Mouse (Mus musculus): Measurements from ENCODE around the gene Mrgpre. TPM values are rescaled to one million over a fixed set of nuclear protein-coding genes. Genes with fewer than 3 reads are reported as not detected.

Gene Mrgpre
- total and polyA plus RNA-seq, 3 experiments = 0.15 to 0.18 TPM; not detected in 1

DNA sequence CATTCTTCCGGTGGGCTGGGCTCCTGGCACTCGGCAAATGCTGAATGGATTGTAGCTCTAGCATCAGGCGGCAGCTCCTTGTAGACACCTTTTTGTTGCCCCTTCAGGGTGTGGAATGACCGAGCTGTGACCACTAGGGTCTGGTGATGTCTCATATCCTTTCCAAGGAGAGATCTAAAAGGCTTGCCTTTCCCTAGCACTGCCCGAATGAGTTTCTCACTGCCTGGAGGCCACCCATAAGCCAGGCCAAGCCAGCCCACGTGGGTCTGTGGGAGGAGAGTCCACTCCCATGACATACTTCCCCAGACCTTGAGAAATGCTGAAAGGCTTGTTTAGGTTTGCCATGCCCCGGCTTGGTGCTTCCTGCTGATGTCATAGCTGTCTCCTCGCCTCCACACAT, 47.9 kb upstream of the Mrgpre start:
- DNase-seq (ENCODE audit: low read depth, low spot score) = no peak
- Histone ChIP-seq H3K36me3 (ENCODE audit: control insufficient read depth in 1 of 2, insufficient read depth in 2 of 2, low read length in 2 of 2) (peaks cover 0 to 3% of the 10 kb centered on the region in 2 experiments; a peak in 3 of 4 replicates), H3K9ac (ENCODE audit: control insufficient read depth, low read depth, low read length, poor library complexity, severe bottlenecking) (no peak overlapping the region), H3K4me3 (ENCODE audit: control insufficient read depth in 1 of 2, insufficient read depth in 1 of 2, low read depth in 2 of 2, low read length in 2 of 2) (no peak overlapping the region), H3K27ac (ENCODE audit: control insufficient read depth, low read depth, low read length) (no peak overlapping the region), H3K27me3 (ENCODE audit: control insufficient read depth in 1 of 2, insufficient read depth in 2 of 2, low read length in 2 of 2) (no peaks in the 10 kb centered on the region), H3K79me2 (ENCODE audit: control insufficient read depth, insufficient read depth, low read length, poor library complexity) (peaks cover 4% of the 10 kb centered on the region; the same call in 1 of the 2 replicates), H3K9me3 (replicated peaks; ENCODE audit: insufficient read depth, low read length) (no peaks in the 10 kb centered on the region), H3K4me1 (ENCODE audit: control insufficient read depth in 1 of 2, insufficient read depth in 2 of 2, low read length in 2 of 2) (peaks cover 0 to 6% of the 10 kb centered on the region in 2 experiments; a peak in 3 of 4 replicates)
- TF ChIP-seq SIN3A (IDR thresholded peaks at IDR 0.05; ENCODE audit: low read length) (no peak), CTCF (IDR thresholded peaks at IDR 0.05 in 2 of 3, conservative IDR thresholded peaks at IDR 0.05 in 1 of 3; ENCODE audit: control insufficient read depth in 1 of 3, insufficient read depth in 1 of 3, low read depth in 2 of 3, low read length in 3 of 3, poor library complexity in 1 of 3, severe bottlenecking in 1 of 3) (no peak), NRF1 (IDR thresholded peaks at IDR 0.05; ENCODE audit: insufficient read depth, low read depth, low read length, poor library complexity, severe bottlenecking) (no peak)

DNA sequence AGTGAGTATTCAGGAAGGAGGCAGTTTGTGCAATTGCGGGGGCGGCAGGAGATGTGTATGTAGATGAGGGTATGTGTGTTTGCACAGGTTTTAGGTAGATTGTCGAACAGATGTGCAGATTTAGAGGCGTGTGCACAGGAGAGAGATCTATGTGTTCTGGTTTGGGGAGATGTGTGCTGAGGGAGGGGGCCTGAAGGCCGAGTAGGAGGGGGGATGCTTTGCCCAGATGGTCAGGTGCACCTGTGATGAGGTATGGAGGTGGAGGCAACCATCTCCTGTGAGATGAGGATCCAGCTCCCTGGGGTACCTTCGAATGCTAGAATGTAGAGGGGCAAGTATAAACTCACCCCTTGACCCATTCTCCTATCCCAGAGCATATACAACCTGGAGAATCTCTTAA, 46.1 kb upstream of the Mrgpre start:
- Histone ChIP-seq H3K27me3 (ENCODE audit: control insufficient read depth in 1 of 2, insufficient read depth in 2 of 2, low read length in 2 of 2) (no peaks in the 10 kb centered on the region), H3K4me3 (ENCODE audit: control insufficient read depth in 1 of 2, insufficient read depth in 1 of 2, low read depth in 2 of 2, low read length in 2 of 2) (peak overlapping the region; percentile 73 to 89), H3K9ac (ENCODE audit: control insufficient read depth, low read depth, low read length, poor library complexity, severe bottlenecking) (peak overlapping the region; percentile 67), H3K27ac (ENCODE audit: control insufficient read depth, low read depth, low read length) (no peak overlapping the region), H3K9me3 (replicated peaks; ENCODE audit: insufficient read depth, low read length) (no peaks in the 10 kb centered on the region), H3K36me3 (ENCODE audit: control insufficient read depth in 1 of 2, insufficient read depth in 2 of 2, low read length in 2 of 2) (peaks cover 0 to 3% of the 10 kb centered on the region in 2 experiments; a peak in 2 of 4 replicates), H3K4me1 (ENCODE audit: control insufficient read depth in 1 of 2, insufficient read depth in 2 of 2, low read length in 2 of 2) (peaks cover 0 to 6% of the 10 kb centered on the region in 2 experiments; a peak in 3 of 4 replicates), H3K79me2 (ENCODE audit: control insufficient read depth, insufficient read depth, low read length, poor library complexity) (peaks cover 4% of the 10 kb centered on the region; the same call in 1 of the 2 replicates)
- no peak for DNase-seq (ENCODE audit: low read depth, low spot score)
- TF ChIP-seq TBP (IDR thresholded peaks at IDR 0.05; ENCODE audit: low read depth, low read length) = no peak
- no peak for TF ChIP-seq POLR2AphosphoS2 (IDR thresholded peaks at IDR 0.05; ENCODE audit: low read length)
- no peak for TF ChIP-seq RCOR1 (IDR thresholded peaks at IDR 0.05; ENCODE audit: low read depth, low read length)
- TF ChIP-seq MAZ (IDR thresholded peaks at IDR 0.05; ENCODE audit: low read depth, low read length) = no peak
- no peak for TF ChIP-seq HCFC1 (IDR thresholded peaks at IDR 0.05; ENCODE audit: low read depth, low read length)
- no peak for TF ChIP-seq SIN3A (IDR thresholded peaks at IDR 0.05; ENCODE audit: low read length)
- no peak for TF ChIP-seq POLR2A (IDR thresholded peaks at IDR 0.05; ENCODE audit: control insufficient read depth in 1 of 2, insufficient read depth in 1 of 2, low read depth in 1 of 2, low read length in 2 of 2, poor library complexity in 1 of 2)
- no peak for TF ChIP-seq MYC (IDR thresholded peaks at IDR 0.05; ENCODE audit: low read depth, low read length)
- no peak for TF ChIP-seq E2F4 (IDR thresholded peaks at IDR 0.05; ENCODE audit: borderline replicate concordance, low read depth, low read length)
- no peak for TF ChIP-seq ZMIZ1 (IDR thresholded peaks at IDR 0.05; ENCODE audit: low read depth, low read length)
- no peak for TF ChIP-seq NRF1 (IDR thresholded peaks at IDR 0.05; ENCODE audit: insufficient read depth, low read depth, low read length, poor library complexity, severe bottlenecking)

DNA sequence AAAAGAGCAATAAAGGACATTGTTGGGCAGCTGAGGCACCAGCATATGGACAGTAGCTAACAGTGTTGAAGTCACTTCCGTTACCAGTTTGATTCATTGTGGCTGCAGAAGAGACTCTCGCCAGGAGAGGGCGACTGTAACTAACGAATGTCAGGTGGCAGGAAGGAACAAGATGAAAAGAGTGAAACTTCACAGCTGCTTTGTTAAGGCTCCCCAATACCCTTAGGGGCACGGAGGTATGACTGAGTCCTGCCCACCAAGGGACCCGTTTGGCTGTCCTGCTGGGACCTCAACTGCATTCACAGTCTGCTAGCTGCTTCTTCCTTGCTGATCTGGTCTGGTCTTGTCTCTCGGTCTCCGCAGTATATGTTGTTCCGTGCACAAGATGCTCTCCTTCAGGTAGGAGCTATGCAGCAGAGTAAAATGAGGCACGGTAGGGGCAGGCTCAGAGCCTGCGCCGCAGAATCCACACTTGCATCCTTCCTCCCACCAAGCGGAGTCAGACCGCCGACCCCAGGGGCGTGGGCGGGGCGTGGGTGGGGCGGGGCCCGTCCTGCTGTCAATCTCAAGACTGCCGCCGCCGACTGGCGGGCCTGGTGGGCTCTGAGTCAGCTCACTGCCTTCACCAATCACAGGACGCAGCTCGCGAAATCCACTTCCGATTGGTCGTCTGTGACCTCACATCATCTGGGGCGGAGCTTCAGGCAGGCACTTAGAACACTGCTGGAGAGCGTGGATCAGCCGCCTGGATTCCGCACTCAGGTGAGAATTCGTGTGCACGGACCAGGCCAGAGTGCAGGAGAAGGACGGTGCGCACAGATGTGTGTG, 45.4 kb upstream of the Mrgpre start:
- Histone ChIP-seq H3K9ac (ENCODE audit: control insufficient read depth, low read depth, low read length, poor library complexity, severe bottlenecking) (peak overlapping the region; percentile 72), H3K4me1 (ENCODE audit: control insufficient read depth in 1 of 2, insufficient read depth in 2 of 2, low read length in 2 of 2) (peaks cover 0 to 6% of the 10 kb centered on the region in 2 experiments; a peak in 3 of 4 replicates), H3K27ac (ENCODE audit: control insufficient read depth, low read depth, low read length) (peak overlapping the region; percentile 59)
- TF ChIP-seq RCOR1 (IDR thresholded peaks at IDR 0.05; ENCODE audit: low read depth, low read length) (no peak), NELFE (IDR thresholded peaks at IDR 0.05; ENCODE audit: low read depth, low read length) (peak; percentile 79), JUND (IDR thresholded peaks at IDR 0.05; ENCODE audit: low read depth, low read length) (no peak), MAFK (IDR thresholded peaks at IDR 0.05; ENCODE audit: borderline replicate concordance, low read depth, low read length) (no peak), ETS1 (IDR thresholded peaks at IDR 0.05; ENCODE audit: low read depth, low read length) (0 out of 2 replicates have a peak, but pooled peaks have one; percentile 19), KAT2A (conservative IDR thresholded peaks at IDR 0.05; ENCODE audit: low read depth, low read length) (no peak), POLR2AphosphoS5 (IDR thresholded peaks at IDR 0.05; ENCODE audit: borderline replicate concordance, low read depth, low read length) (no peak), GABPA (IDR thresholded peaks at IDR 0.05; ENCODE audit: low read depth, low read length) (no peak), BHLHE40 (IDR thresholded peaks at IDR 0.05; ENCODE audit: borderline replicate concordance, low read depth, low read length) (no peak), NRF1 (IDR thresholded peaks at IDR 0.05; ENCODE audit: insufficient read depth, low read depth, low read length, poor library complexity, severe bottlenecking) (peak; percentile 36; the same call in 1 of the 2 replicates), CHD2 (IDR thresholded peaks at IDR 0.05; ENCODE audit: low read length) (peak; percentile 33; the same call in 1 of the 2 replicates), HCFC1 (IDR thresholded peaks at IDR 0.05; ENCODE audit: low read depth, low read length) (peak; percentile 51), ZC3H11A (IDR thresholded peaks at IDR 0.05; ENCODE audit: low read depth, low read length) (0 out of 2 replicates have a peak, but pooled peaks have one; percentile 30)

More for the DNA sequence above, 45.4 kb upstream of the Mrgpre start:
- Histone ChIP-seq H3K79me2 (ENCODE audit: control insufficient read depth, insufficient read depth, low read length, poor library complexity) (peaks cover 4% of the 10 kb centered on the region; the same call in 1 of the 2 replicates), H3K9me3 (replicated peaks; ENCODE audit: insufficient read depth, low read length) (no peaks in the 10 kb centered on the region), H3K27me3 (ENCODE audit: control insufficient read depth in 1 of 2, insufficient read depth in 2 of 2, low read length in 2 of 2) (no peaks in the 10 kb centered on the region), H3K36me3 (ENCODE audit: control insufficient read depth in 1 of 2, insufficient read depth in 2 of 2, low read length in 2 of 2) (peaks cover 0 to 3% of the 10 kb centered on the region in 2 experiments; a peak in 2 of 4 replicates), H3K4me3 (ENCODE audit: control insufficient read depth in 1 of 2, insufficient read depth in 1 of 2, low read depth in 2 of 2, low read length in 2 of 2) (peak overlapping the region; percentile 89 to 92)
- DNase-seq (ENCODE audit: low read depth, low spot score) = peak; percentile 99

Measured in MEL (cell line).